Mouse (Mus musculus) erythroblast, embryonic 14.5 days (primary cell): ENCODE results near the gene Islr.

Experiments used
- GATA1 ChIP-seq: IDR thresholded peaks from 2 replicates; pipeline ENCODE4 v1.6.1; 2012; ENCODE audit warnings: low read length, inconsistent platforms, mixed read lengths
- TAL1 ChIP-seq: IDR thresholded peaks from 3 replicates; pipeline ENCODE4 v1.6.1; 2012; ENCODE audit warnings: low read length, inconsistent platforms, mixed read lengths

GRCm38 (mm10) chr9:58198801-58199371 is 5.2 kb downstream of the Islr start:
- TF ChIP-seq GATA1 (no peak), TAL1 (no peak)
